Mouse (Mus musculus) erythroblast, embryonic 14.5 days (primary cell): ENCODE measurements around the gene Tomm70a. TPM values are rescaled to one million over a fixed set of nuclear protein-coding genes. Genes with fewer than 3 reads are reported as not detected.

Source experiments
- H3K27me3 ChIP-seq: 2 replicates; pipeline ENCODE4 v1.6.1; 2012; ENCODE audit warnings: inconsistent platforms; ENCODE audit not compliant: control insufficient read depth
- H3K36me3 ChIP-seq: 2 replicates; pipeline ENCODE4 v1.6.1; 2012; ENCODE audit warnings: mild to moderate bottlenecking, inconsistent platforms; ENCODE audit not compliant: control insufficient read depth
- H3K4me1 ChIP-seq: 2 replicates; pipeline ENCODE4 v1.6.1; 2012; ENCODE audit warnings: inconsistent platforms; ENCODE audit not compliant: control insufficient read depth
- H3K4me3 ChIP-seq: replicated peaks from 2 replicates; pipeline ENCODE3; 2012; ENCODE audit warnings: moderate library complexity, mild to moderate bottlenecking, inconsistent platforms
- H3K9me3 ChIP-seq: 2 replicates; pipeline ENCODE4 v1.6.1; 2012; ENCODE audit warnings: low read length, inconsistent platforms, mixed read lengths; ENCODE audit not compliant: control insufficient read depth
- GATA1 ChIP-seq: IDR thresholded peaks from 2 replicates; pipeline ENCODE4 v1.6.1; 2012; ENCODE audit warnings: low read length, inconsistent platforms, mixed read lengths
- TAL1 ChIP-seq: IDR thresholded peaks from 3 replicates; pipeline ENCODE4 v1.6.1; 2012; ENCODE audit warnings: low read length, inconsistent platforms, mixed read lengths
- polyA plus RNA-seq: library from polyadenylated mRNA; stranded (reverse); fragments of >175 nt; gene quantifications from 2 replicates; pipeline ENCODE4 v1.2.3, GENCODE M21; 2012

Tomm70a gene
- polyA plus RNA-seq, 1 experiment: 0.90 TPM

GRCm38 (mm10) chr16:57175751-57176150 is 54.2 kb downstream of the Tomm70a start:
- Histone ChIP-seq H3K27me3 (no peaks in the 10 kb centered on the region), H3K36me3 (peaks cover 45% of the 10 kb centered on the region), H3K4me3 (no peak overlapping the region), H3K9me3 (no peaks in the 10 kb centered on the region), H3K4me1 (no peaks in the 10 kb centered on the region)
- no peak for TF ChIP-seq TAL1
- TF ChIP-seq GATA1: no peak

GRCm38 (mm10) chr16:57176276-57176675 is 54.8 kb downstream of the Tomm70a start:
- Histone ChIP-seq H3K4me3 (no peak overlapping the region), H3K36me3 (peaks cover 44% of the 10 kb centered on the region)

GRCm38 (mm10) chr16:57177254-57177653 is 55.8 kb downstream of the Tomm70a start:
- Histone ChIP-seq H3K36me3 (peaks cover 49% of the 10 kb centered on the region), H3K9me3 (no peaks in the 10 kb centered on the region), H3K4me1 (peaks cover 7% of the 10 kb centered on the region), H3K4me3 (no peak overlapping the region), H3K27me3 (no peaks in the 10 kb centered on the region)
- TF ChIP-seq GATA1 (no peak), TAL1 (no peak)

More at GRCm38 (mm10) chr16:57176276-57176675, 54.8 kb downstream of the Tomm70a start:
- TF ChIP-seq GATA1: no peak
- Histone ChIP-seq H3K9me3 (no peaks in the 10 kb centered on the region), H3K27me3 (no peaks in the 10 kb centered on the region), H3K4me1 (no peaks in the 10 kb centered on the region)

- Histone ChIP-seq H3K9me3 (no peaks in the 10 kb centered on the region), H3K27me3 (no peaks in the 10 kb centered on the region), H3K4me3 (no peak overlapping the region), H3K4me1 (peaks cover 11% of the 10 kb centered on the region), H3K36me3 (peaks cover 49% of the 10 kb centered on the region)
- TF ChIP-seq TAL1 (no peak), GATA1 (no peak)
These were observed 56.2 kb downstream of the Tomm70a start for GRCm38 (mm10) chr16:57177664-57178063.

GRCm38 (mm10) chr16:57181180-57181579 is 59.7 kb downstream of the Tomm70a start:
- TF ChIP-seq GATA1 (no peak), TAL1 (no peak)
- H3K9me3 ChIP-seq: no peaks in the 10 kb centered on the region
- H3K36me3 ChIP-seq: peaks cover 58% of the 10 kb centered on the region
- no peak overlapping the region for H3K4me3 ChIP-seq
- H3K27me3 ChIP-seq: no peaks in the 10 kb centered on the region
- H3K4me1 ChIP-seq: peaks cover 13% of the 10 kb centered on the region

GRCm38 (mm10) chr16:57182037-57182436 is 60.5 kb downstream of the Tomm70a start:
- no peaks in the 10 kb centered on the region for H3K27me3 ChIP-seq
- TF ChIP-seq GATA1 (no peak), TAL1 (no peak)
- peaks cover 16% of the 10 kb centered on the region for H3K4me1 ChIP-seq
- peaks cover 54% of the 10 kb centered on the region for H3K36me3 ChIP-seq
- no peaks in the 10 kb centered on the region for H3K9me3 ChIP-seq
- H3K4me3 ChIP-seq: no peak overlapping the region

- Histone ChIP-seq H3K36me3 (peaks cover 58% of the 10 kb centered on the region), H3K4me1 (peaks cover 22% of the 10 kb centered on the region), H3K9me3 (no peaks in the 10 kb centered on the region), H3K4me3 (no peak overlapping the region), H3K27me3 (no peaks in the 10 kb centered on the region)
- no peak for TF ChIP-seq TAL1
- TF ChIP-seq GATA1: no peak
These were observed 65.1 kb downstream of the Tomm70a start for GRCm38 (mm10) chr16:57186618-57187017.

- Histone ChIP-seq H3K9me3 (no peaks in the 10 kb centered on the region), H3K4me3 (no peak overlapping the region), H3K27me3 (no peaks in the 10 kb centered on the region), H3K36me3 (peaks cover 41% of the 10 kb centered on the region), H3K4me1 (peaks cover 10% of the 10 kb centered on the region)
- no peak for TF ChIP-seq GATA1
- no peak for TF ChIP-seq TAL1
These were observed 68.0 kb downstream of the Tomm70a start for GRCm38 (mm10) chr16:57189493-57189892.

GRCm38 (mm10) chr16:57190390-57190789 is 68.9 kb downstream of the Tomm70a start:
- Histone ChIP-seq H3K27me3 (no peaks in the 10 kb centered on the region), H3K36me3 (peaks cover 45% of the 10 kb centered on the region), H3K4me1 (peaks cover 10% of the 10 kb centered on the region), H3K4me3 (no peak overlapping the region), H3K9me3 (no peaks in the 10 kb centered on the region)
- TF ChIP-seq GATA1 (no peak), TAL1 (no peak)

GRCm38 (mm10) chr16:57191214-57191613 is 69.7 kb downstream of the Tomm70a start:
- no peaks in the 10 kb centered on the region for H3K9me3 ChIP-seq
- H3K27me3 ChIP-seq: no peaks in the 10 kb centered on the region
- peaks cover 10% of the 10 kb centered on the region for H3K4me1 ChIP-seq
- TF ChIP-seq GATA1: no peak
- TF ChIP-seq TAL1: no peak
- no peak overlapping the region for H3K4me3 ChIP-seq
- H3K36me3 ChIP-seq: peaks cover 40% of the 10 kb centered on the region
